Mouse (Mus musculus): ENCODE data around the gene Gm28102. TPM values are rescaled to one million over a fixed set of nuclear protein-coding genes. Genes with fewer than 3 reads are reported as not detected.
"Not testable (repeated sequence)": the region's sequence is repeated elsewhere in the genome, so short reads cannot be mapped to it uniquely, and the experiment has no call there.

Gm28102 gene
- total RNA-seq (2021): not detected
- long read RNA-seq, experiment 1: 0 reads
- long read RNA-seq, experiment 2: 0 reads

GRCm38 (mm10) chrY:88053015-88053414 lies at the start of gene Gm28102:
TSS of gene Gm28102 (plus strand) at chrY:88053315.
- not testable (repeated sequence) for DNase-seq (ENCODE audit: low spot score in 2 of 2); H3K27ac ChIP-seq

More at GRCm38 (mm10) chrY:88053015-88053414, at the start of gene Gm28102:
- H3K4me3 ChIP-seq: not testable (repeated sequence)

Measured in layer of hippocampus, adult 2 months (tissue).